Mouse (Mus musculus) mesoderm, embryonic 11.5 days (tissue): Measurements from ENCODE around the gene Wnt6.

Experiments
- DNase-seq: peaks from one replicate; pipeline ENCODE4 v3.0.0-alpha.2; 2012; ENCODE audit warnings: low read depth, low spot score

The Wnt6 gene

GRCm38 (mm10) chr1:74775816-74776215, 4.1 kb downstream of the Wnt6 start:
- peak; percentile 34 for DNase-seq

GRCm38 (mm10) chr1:74778934-74779486, 7.3 kb downstream of the Wnt6 start:
- no peak for DNase-seq

DNA sequence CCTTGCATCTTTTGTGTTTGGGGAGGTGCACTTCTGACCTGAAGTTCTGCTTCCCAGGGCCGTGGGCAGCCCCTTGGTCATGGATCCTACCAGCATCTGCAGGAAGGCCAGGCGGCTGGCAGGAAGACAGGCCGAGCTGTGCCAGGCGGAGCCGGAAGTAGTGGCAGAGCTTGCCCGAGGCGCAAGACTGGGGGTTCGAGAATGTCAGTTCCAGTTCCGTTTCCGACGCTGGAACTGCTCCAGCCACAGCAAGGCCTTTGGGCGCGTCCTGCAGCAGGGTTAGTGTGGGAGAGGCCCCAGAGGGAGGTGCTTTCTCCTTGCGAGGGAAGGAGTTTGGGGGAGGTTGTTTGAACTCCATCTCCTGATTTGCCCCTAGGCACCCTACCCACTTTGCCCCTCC, 10.4 kb downstream of the Wnt6 start:
- no peak for DNase-seq

DNA sequence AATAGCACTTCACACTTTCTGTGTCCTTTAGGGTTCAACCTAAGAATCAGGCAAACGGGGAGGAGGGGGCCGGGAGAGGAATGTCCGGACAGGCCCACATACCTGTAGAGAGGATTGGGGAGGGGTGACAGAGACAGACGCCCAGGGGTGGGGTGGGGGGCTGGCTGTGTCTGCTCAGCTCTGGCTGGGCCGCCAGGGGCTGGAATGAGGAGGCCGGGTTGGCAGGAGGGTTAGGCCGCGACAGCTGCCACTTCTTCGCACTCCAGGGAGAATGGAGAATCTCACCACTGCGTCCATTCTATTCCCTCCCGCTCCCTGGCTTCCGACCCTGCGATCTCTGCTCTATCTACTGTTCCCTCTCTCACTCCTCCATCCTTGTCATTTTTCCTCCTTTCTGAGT, 11.9 kb downstream of the Wnt6 start:
- DNase-seq: no peak

DNA sequence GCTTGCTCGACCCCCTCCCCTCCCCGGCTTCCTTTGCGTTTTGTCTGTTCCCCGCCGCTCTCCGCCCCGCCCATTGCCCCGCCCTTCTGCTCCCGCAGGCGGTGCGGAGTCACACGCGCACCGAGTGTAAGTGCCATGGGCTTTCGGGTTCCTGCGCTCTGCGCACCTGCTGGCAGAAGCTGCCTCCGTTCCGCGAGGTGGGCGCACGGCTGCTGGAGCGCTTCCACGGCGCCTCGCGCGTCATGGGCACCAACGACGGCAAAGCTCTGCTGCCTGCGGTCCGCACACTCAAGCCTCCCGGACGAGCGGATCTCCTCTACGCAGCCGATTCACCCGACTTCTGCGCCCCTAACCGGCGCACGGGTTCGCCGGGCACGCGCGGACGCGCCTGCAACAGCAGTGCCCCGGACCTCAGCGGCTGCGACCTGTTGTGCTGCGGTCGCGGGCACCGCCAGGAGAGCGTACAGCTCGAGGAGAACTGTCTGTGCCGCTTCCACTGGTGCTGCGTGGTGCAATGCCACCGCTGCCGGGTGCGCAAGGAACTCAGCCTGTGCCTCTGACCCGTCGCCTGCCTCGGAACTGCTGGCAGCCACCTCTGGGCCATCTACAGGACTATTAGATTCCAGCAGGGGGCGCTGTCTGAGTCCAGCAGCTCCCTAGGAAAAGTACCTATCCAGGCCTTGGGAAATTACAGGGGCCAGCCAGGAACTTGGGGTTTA, 12.5 kb downstream of the Wnt6 start:
- DNase-seq: peak; percentile 83

DNA sequence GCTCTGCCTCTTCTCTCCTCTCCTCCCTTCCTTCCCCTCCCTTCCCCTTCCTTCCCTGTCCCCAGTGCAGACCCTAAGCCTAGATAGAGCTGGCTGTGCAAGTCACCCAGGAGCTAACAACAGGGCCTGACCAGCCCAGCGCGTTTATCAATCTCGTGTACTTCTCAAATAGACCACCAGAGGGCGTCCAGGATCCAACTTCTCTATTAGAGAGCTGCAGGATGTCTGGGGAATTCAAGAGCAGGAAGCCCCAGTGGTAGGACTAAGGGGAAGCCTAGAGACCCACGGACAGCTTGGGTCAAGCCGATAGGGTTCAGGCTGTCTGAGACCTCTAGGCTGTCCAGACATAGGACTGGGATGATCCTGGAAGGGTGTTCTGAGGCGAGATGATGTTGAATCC, 16.2 kb downstream of the Wnt6 start:
- peak; percentile 87 for DNase-seq

GRCm38 (mm10) chr1:74788603-74789176, 17.0 kb downstream of the Wnt6 start:
- no peak for DNase-seq

DNA sequence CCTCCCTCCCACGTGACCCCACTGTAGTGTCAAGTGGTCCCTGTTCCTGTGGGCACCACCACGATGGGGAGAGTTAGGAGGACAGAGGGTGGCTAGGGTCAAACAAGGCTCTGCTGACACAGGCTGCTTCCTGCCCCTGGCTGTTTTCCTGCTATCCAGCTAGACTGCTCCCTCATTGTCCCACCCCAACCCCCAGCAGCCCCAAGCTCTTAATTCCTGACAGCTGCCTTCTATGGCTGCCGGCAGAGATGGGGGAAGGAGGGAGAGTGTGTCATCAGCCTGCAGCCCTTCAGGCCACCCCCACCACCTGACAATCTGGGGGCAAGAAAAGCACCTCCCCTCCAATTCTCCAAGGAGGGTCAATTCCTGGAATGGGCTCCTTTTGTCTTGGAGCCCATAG, 18.4 kb downstream of the Wnt6 start:
- DNase-seq: no peak

GRCm38 (mm10) chr1:74791249-74791648, 19.6 kb downstream of the Wnt6 start, which contains the start of gene Wnt10a:
Gene Wnt10a (plus strand): TSS chr1:74791516.
- DNase-seq: no peak

- no peak for DNase-seq
These were observed 21.4 kb downstream of the Wnt6 start for GRCm38 (mm10) chr1:74792831-74793660.

DNA sequence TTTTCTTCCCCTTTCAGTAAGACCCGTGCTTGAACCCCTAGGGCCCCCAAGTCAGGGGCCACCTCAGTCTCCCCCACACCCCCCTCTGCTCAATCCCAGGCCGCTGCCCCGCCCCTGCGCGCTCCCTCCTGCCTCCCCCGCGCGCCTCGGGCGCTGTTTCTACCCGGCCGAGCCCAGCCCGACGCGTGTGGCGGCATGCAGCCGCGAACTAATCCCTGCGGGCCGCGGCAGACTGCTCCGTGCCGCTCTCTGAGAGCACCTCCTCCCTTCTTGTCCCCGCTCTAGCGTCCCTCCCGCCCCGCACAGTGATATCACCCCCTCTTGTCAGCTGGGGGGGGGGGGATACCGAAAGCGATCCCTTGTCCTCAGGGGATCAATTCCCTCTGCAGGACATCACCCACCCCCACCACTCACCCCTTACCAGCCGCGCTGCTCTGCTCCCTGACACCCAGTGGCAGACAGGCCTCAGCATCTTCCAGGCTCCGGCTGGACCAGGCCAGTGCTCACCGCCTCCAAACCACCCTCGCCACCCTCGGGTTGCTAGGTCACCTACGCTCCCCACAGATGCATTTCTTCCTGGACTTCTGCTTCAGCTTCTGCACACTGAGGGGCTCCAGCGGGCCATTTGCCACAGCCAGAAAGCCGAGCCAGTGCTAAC, 22.9 kb downstream of the Wnt6 start:
- DNase-seq: peak; percentile 53

DNA sequence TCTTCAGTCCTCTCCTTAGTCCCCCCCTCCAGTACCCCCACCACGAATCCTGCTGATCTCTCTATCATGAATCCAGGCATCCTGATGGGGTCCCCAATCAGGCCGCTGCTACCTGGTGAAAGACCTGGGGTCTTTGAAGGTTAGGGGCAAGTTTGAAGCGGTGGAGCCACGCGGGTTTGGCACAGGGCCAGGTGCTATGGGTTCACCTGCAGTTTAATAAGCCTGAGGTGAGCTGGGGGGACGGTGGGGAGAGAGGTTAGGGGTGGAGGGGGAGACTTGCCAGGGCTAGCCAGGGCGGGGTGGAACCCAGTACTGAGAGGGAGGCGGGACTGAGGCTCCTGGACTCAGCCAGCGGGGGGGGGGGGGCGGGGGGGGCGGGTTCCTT, 23.4 kb downstream of the Wnt6 start:
- no peak for DNase-seq

- peak; percentile 88 for DNase-seq
These were observed 25.8 kb downstream of the Wnt6 start for GRCm38 (mm10) chr1:74797459-74797858.

DNA sequence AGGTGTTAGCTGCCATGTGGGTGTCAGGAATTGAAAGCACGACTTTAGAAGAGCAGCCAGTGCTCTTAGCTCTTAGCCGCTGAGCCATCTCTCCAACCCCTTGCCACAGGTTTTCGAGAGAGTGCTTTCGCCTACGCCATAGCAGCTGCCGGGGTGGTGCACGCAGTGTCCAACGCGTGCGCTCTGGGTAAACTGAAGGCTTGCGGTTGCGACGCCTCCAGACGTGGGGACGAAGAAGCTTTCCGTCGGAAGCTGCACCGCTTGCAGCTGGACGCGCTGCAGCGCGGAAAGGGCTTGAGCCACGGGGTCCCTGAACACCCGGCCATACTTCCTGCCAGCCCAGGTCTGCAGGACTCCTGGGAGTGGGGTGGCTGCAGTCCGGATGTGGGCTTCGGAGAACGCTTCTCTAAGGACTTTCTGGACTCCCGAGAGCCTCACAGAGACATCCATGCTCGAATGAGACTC, 28.8 kb downstream of the Wnt6 start:
- no peak for DNase-seq

DNA sequence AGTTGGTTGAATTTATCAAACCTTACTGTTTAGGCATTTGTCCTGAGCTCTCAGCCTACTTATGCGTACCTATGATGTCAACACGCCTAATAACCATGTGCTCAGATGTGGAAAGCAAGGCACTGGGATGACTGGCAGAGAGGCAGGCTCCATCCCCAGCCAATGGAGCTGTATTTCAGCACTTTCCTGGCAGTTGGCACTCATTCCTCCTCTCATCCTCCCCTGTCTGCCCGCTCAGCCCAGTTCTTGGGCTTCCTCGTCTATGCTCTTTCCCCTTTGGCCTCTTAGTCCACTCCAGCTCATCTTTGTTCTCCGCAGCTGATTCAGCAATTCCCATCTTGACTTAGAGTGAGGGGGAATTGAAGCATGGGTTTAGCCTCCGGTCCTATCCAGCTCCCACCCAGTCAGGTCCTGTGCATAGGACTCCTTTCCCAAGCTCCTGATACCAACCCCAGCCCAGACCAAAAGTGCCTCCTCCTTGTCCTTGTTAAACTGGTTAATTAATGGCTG, 30.0 kb downstream of the Wnt6 start:
- no peak for DNase-seq

DNA sequence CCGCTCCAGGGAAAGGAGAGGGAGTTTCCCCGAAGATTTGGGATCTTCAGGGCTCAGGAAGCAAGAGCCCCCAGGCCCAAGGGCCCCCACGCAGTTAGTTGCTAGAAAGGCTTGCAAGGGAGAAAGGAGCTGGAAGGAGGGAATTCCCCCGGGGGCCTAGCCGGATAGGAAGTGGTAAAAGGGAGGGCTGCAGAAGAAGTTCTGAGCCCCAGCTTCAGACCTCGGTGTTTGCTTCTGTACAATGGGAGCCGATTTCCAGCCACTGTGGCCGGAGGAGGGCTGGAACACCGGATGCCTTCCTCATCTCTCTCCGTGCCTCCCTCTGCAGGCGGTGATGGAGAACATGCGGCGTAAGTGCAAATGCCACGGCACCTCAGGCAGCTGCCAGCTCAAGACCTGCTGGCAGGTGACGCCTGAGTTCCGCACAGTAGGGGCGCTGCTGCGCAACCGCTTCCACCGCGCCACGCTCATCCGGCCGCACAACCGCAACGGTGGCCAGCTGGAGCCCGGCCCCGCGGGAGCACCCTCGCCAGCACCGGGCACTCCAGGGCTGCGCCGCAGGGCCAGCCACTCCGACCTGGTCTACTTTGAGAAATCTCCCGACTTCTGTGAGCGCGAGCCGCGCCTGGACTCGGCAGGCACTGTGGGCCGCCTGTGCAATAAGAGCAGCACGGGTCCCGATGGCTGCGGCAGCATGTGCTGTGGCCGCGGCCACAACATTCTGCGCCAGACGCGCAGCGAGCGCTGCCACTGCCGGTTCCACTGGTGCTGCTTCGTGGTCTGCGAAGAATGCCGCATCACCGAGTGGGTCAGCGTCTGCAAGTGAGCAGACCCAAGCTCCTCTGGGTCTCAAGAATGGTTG, 31.3 kb downstream of the Wnt6 start:
- peak; percentile 83 for DNase-seq

DNA sequence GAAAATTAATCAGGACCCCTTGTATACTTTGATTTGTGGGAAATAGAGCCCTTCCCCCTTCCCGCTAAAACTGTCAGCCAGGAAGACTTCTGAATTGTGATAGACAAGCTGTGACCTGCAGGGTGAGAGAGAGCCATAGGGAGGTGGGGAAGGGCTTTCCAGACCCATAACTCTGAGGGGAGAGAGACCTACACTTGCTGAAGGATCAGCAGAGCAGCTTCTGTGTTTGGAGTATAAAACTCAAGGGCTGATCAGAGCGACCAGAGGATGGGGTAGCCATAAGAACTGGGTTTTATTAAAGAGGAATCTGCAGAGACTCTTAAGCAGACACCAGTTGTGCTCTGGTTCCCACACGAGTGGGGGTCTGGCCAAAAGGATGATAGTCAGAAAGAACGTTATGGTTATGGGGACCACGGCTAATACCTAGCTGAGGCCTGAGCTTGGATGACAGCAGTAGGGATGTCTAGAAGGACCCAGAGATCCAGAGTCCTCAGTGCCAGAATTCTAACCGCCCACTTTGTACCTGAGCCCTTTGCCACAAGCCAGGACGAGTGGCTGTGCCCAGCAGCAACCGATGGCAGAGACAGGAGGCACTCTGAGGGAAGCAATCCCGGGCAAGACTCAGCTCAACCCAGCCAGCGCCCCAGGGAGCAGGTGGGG, 32.6 kb downstream of the Wnt6 start:
- no peak for DNase-seq

DNA sequence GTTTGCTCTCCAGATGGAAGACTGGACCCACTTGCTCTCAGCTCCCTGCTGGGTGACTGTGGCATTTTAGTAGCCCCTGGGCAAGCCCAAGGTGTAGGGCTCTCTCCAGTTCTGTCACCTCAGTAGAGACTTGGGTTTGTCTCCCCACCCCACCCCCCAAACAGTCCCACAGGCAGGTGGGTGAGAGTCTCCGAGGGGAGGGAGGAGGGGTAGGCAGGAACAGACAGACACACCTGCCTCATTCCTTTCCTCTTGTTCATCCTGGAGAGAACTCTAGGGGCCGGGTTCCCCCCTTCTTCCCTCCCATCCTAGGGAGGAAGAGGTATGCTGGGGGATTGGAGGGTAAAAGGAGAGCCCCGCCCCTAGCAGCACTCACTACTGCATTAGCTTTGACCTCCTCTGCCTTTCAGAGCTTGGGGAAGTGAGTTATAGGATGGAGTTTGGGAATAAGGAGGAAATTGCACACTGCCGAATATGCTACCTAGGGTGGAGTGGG, 33.7 kb downstream of the Wnt6 start:
- DNase-seq: no peak

DNA sequence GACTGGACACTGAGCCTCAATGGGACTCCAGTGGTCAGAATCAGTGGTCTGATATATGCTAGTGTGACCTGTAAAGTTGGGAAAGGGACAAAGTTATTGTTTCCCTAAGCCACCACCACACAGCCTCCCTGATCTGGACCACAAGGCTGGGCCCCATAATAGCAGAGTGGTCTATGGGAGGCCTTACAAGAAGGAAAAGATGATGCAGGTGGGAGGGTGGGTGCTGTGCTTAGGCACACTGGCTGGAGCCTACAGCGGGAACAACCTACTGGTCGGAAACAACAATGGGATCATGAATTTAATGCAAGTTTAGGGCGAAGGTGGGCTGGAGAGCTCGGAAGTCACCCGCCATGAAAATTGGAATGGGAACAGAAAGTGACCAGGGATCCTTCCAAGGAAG, 34.2 kb downstream of the Wnt6 start:
- DNase-seq: no peak
